Mouse (Mus musculus): ENCODE measurements at regions not wholly inside any gene's neighbourhood (a gene's known extent, or its start where the extent isn't known, plus 50 kb on each side); places are given as distances from the start of the nearest gene placed in this dataset.

- TF ChIP-seq CTCF (IDR thresholded peaks at IDR 0.05; ENCODE audit: low read depth, low read length) (no peak), TAL1 (conservative IDR thresholded peaks at IDR 0.05; ENCODE audit: low read depth, low read length) (no peak), GATA2 (IDR thresholded peaks at IDR 0.05; ENCODE audit: borderline replicate concordance, low read depth, low read length) (no peak), POLR2AphosphoS5 (IDR thresholded peaks at IDR 0.05; ENCODE audit: insufficient replicate concordance, low read depth, low read length) (no peak)
These were observed 133.5 kb downstream of the AI593442 start for GRCm38 (mm10) chr9:52546071-52546470.

All from G1E (cell line).